Mouse (Mus musculus) left cerebral cortex, adult 8-10 months (tissue): ENCODE measurements around the gene Dlgap1. TPM values are rescaled to one million over a fixed set of nuclear protein-coding genes. Genes with fewer than 3 reads are reported as not detected.

Experiments
- DNase-seq, 2 experiments: peaks; one replicate each; pipeline ENCODE4 v3.0.0; 2022; ENCODE audit warnings: low spot score in 2 of 2
- total RNA-seq, 4 experiments: library from RNA; stranded (reverse); gene quantifications; 2 replicates each; pipeline ENCODE4 v1.2.4; 2022

Gene Dlgap1
- total RNA-seq, 4 experiments from 2014 or later: 407 to 471 (median 429) TPM

GRCm38 (mm10) chr17:70457103-70457502 lies 488.2 kb downstream of the Dlgap1 start:
- no peak for DNase-seq

- no peak for DNase-seq
Measured at GRCm38 (mm10) chr17:70462231-70462630, 493.4 kb downstream of the Dlgap1 start.

GRCm38 (mm10) chr17:70462771-70463491 lies 494.1 kb downstream of the Dlgap1 start:
- DNase-seq: no peak

GRCm38 (mm10) chr17:70466413-70466812 lies 497.5 kb downstream of the Dlgap1 start:
- DNase-seq: no peak

GRCm38 (mm10) chr17:70470970-70471371 lies 502.1 kb downstream of the Dlgap1 start:
- peak in 1 of 2 experiments; percentile 91 for DNase-seq

- DNase-seq: no peak
Measured at GRCm38 (mm10) chr17:70472162-70472561, 503.3 kb downstream of the Dlgap1 start.

- no peak for DNase-seq
Measured at GRCm38 (mm10) chr17:70473871-70474270, 505.0 kb downstream of the Dlgap1 start.

GRCm38 (mm10) chr17:70483716-70484115 lies 514.8 kb downstream of the Dlgap1 start:
- no peak for DNase-seq

GRCm38 (mm10) chr17:70485668-70486067 lies 516.8 kb downstream of the Dlgap1 start:
- no peak for DNase-seq

- no peak for DNase-seq
Measured at GRCm38 (mm10) chr17:70486259-70486658, 517.4 kb downstream of the Dlgap1 start.

- no peak for DNase-seq
Measured at GRCm38 (mm10) chr17:70486831-70487230, 518.0 kb downstream of the Dlgap1 start.

GRCm38 (mm10) chr17:70488784-70489265 lies 520.0 kb downstream of the Dlgap1 start:
- DNase-seq: peak; percentile 71 to 94

- no peak for DNase-seq
Measured at GRCm38 (mm10) chr17:70491575-70491974, 522.7 kb downstream of the Dlgap1 start.

- DNase-seq: no peak
Measured at GRCm38 (mm10) chr17:70494338-70494737, 525.5 kb downstream of the Dlgap1 start.

GRCm38 (mm10) chr17:70498256-70498655 lies 529.4 kb downstream of the Dlgap1 start:
- no peak for DNase-seq

GRCm38 (mm10) chr17:70501933-70502332 lies 533.1 kb downstream of the Dlgap1 start:
- no peak for DNase-seq

GRCm38 (mm10) chr17:70507759-70508158 lies 538.9 kb downstream of the Dlgap1 start:
- DNase-seq: no peak

- DNase-seq: no peak
Measured at GRCm38 (mm10) chr17:70510441-70510840, 541.6 kb downstream of the Dlgap1 start.

GRCm38 (mm10) chr17:70511401-70511800 lies 542.5 kb downstream of the Dlgap1 start:
- no peak for DNase-seq

- no peak for DNase-seq
Measured at GRCm38 (mm10) chr17:70513736-70514135, 544.9 kb downstream of the Dlgap1 start.

- no peak for DNase-seq
Measured at GRCm38 (mm10) chr17:70516506-70516905, 547.6 kb downstream of the Dlgap1 start.

- DNase-seq: no peak
Measured at GRCm38 (mm10) chr17:70517333-70517732, 548.5 kb downstream of the Dlgap1 start.
